Mouse (Mus musculus) small intestine, adult 2 months (tissue): ENCODE data around the gene Mrtfa.

Experiments
- CTCF ChIP-seq: fragments of 200-500 bp; IDR thresholded peaks from 2 replicates; pipeline ENCODE4 v1.5.1; 2012; ENCODE audit warnings: low read depth, mild to moderate bottlenecking, control low read depth, inconsistent platforms, low read length, moderate library complexity, mixed read lengths; ENCODE audit not compliant: insufficient replicate concordance, insufficient read length; ENCODE audit errors: extremely low read depth
- POLR2A ChIP-seq: fragments of 200-500 bp; IDR thresholded peaks from 2 replicates; pipeline ENCODE4 v1.6.1; 2012; ENCODE audit warnings: low read depth, mild to moderate bottlenecking, control low read depth, inconsistent platforms, low read length, moderate library complexity

- TF ChIP-seq CTCF (no peak), POLR2A (no peak)
These were observed 91.3 kb downstream of the Mrtfa start for GRCm38 (mm10) chr15:81099269-81099668.
